Mouse (Mus musculus): Measurements from ENCODE around the gene Pou2f3. TPM values are rescaled to one million over a fixed set of nuclear protein-coding genes. Genes with fewer than 3 reads are reported as not detected.

Pou2f3 gene
- not detected for polyA plus RNA-seq (2017; shearing (Covaris generic))

GRCm38 (mm10) chr9:43210190-43210682 lies at the start of gene Pou2f3:
Pou2f3 (minus strand) TSS chr9:43210369.
- ATAC-seq: no peak

- ATAC-seq: no peak
These were observed 43.1 kb upstream of the Pou2f3 start for GRCm38 (mm10) chr9:43253271-43253681.

- ATAC-seq: no peak
These were observed 42.6 kb upstream of the Pou2f3 start for GRCm38 (mm10) chr9:43252790-43253189.

GRCm38 (mm10) chr9:43251786-43252185 lies 41.6 kb upstream of the Pou2f3 start:
- ATAC-seq: no peak

- ATAC-seq: no peak
These were observed 36.6 kb upstream of the Pou2f3 start for GRCm38 (mm10) chr9:43246738-43247180.

- no peak for ATAC-seq
These were observed 35.8 kb upstream of the Pou2f3 start for GRCm38 (mm10) chr9:43245801-43246570.

- ATAC-seq: no peak
These were observed 32.3 kb upstream of the Pou2f3 start for GRCm38 (mm10) chr9:43242432-43242831.

- no peak for ATAC-seq
These were observed 31.8 kb upstream of the Pou2f3 start for GRCm38 (mm10) chr9:43241970-43242369.

- ATAC-seq: no peak
These were observed 31.1 kb upstream of the Pou2f3 start for GRCm38 (mm10) chr9:43241291-43241690.

- ATAC-seq: no peak
These were observed 30.4 kb upstream of the Pou2f3 start for GRCm38 (mm10) chr9:43240594-43240900.

GRCm38 (mm10) chr9:43239712-43240593 lies 29.8 kb upstream of the Pou2f3 start, which contains the start of gene Oaf:
Oaf (minus strand) TSS chr9:43239911.
- ATAC-seq: no peak

GRCm38 (mm10) chr9:43238631-43239545 lies 28.7 kb upstream of the Pou2f3 start:
- no peak for ATAC-seq

- no peak for ATAC-seq
These were observed 28.0 kb upstream of the Pou2f3 start for GRCm38 (mm10) chr9:43238167-43238566.

GRCm38 (mm10) chr9:43237111-43237775 lies 27.1 kb upstream of the Pou2f3 start:
- ATAC-seq: no peak

- ATAC-seq: no peak
These were observed 26.4 kb upstream of the Pou2f3 start for GRCm38 (mm10) chr9:43236576-43236975.

GRCm38 (mm10) chr9:43236106-43236505 lies 25.9 kb upstream of the Pou2f3 start:
- no peak for ATAC-seq

GRCm38 (mm10) chr9:43235336-43235735 lies 25.2 kb upstream of the Pou2f3 start:
- ATAC-seq: no peak

GRCm38 (mm10) chr9:43234496-43234895 lies 24.3 kb upstream of the Pou2f3 start:
- ATAC-seq: no peak

GRCm38 (mm10) chr9:43233515-43233914 lies 23.3 kb upstream of the Pou2f3 start:
- no peak for ATAC-seq

- no peak for ATAC-seq
These were observed 22.9 kb upstream of the Pou2f3 start for GRCm38 (mm10) chr9:43233044-43233443.

- no peak for ATAC-seq
These were observed 22.1 kb upstream of the Pou2f3 start for GRCm38 (mm10) chr9:43232286-43232685.

GRCm38 (mm10) chr9:43231805-43232204 lies 21.6 kb upstream of the Pou2f3 start:
- ATAC-seq: no peak
